Mouse (Mus musculus) neural tube, embryonic 12.5 days (tissue): ENCODE measurements around the gene Cldn4. TPM values are rescaled to one million over a fixed set of nuclear protein-coding genes. Genes with fewer than 3 reads are reported as not detected.
A peak's percentile ranks its signal among the peaks of the same experiment; 100 is the strongest.

Experiments
- ATAC-seq: fragments of 200-750 bp; cut with Nextera tagmentation; 2 replicates; pipeline ENCODE4 v1.8.0; 2017; ENCODE audit warnings: low read depth, mild to moderate bottlenecking, moderate TSS enrichment, moderate library complexity; ENCODE audit not compliant: low FRiP score
- H3K27ac ChIP-seq: fragments of 300-500 bp; sonication (generic); 2 replicates; pipeline ENCODE4 v1.5.1; 2016
- H3K27me3 ChIP-seq: fragments of 300-500 bp; sonication (generic); replicated peaks from 2 replicates; pipeline ENCODE4 v1.6.1; 2016; ENCODE audit warnings: mild to moderate bottlenecking
- H3K36me3 ChIP-seq: fragments of 300-500 bp; sonication (generic); 2 replicates; pipeline ENCODE4 v1.6.1; 2016; ENCODE audit warnings: mild to moderate bottlenecking
- H3K4me1 ChIP-seq: fragments of 300-500 bp; sonication (generic); 2 replicates; pipeline ENCODE4 v1.6.1; 2016
- H3K4me2 ChIP-seq: fragments of 300-500 bp; sonication (generic); replicated peaks from 2 replicates; pipeline ENCODE4 v1.6.1; 2016; ENCODE audit warnings: mild to moderate bottlenecking
- H3K4me3 ChIP-seq: fragments of 300-500 bp; sonication (generic); 2 replicates; pipeline ENCODE4 v1.5.1; 2016
- H3K9ac ChIP-seq: fragments of 300-500 bp; sonication (generic); 2 replicates; pipeline ENCODE4 v1.6.1; 2016; ENCODE audit warnings: mild to moderate bottlenecking
- H3K9me3 ChIP-seq: fragments of 300-500 bp; sonication (generic); 2 replicates; pipeline ENCODE4 v1.6.1; 2016; ENCODE audit warnings: mild to moderate bottlenecking
- WGBS: fragments of 180-500 bp; shearing (Covaris S2); methylation state at CpG from one replicate; pipeline ENCODE4 v1.1.7; 2016; 5-methylcytosine and 5-hydroxymethylcytosine counted together
- polyA plus RNA-seq: library from polyadenylated mRNA; unstranded; fragments of >200 nt; fragmentation: Nextera tagmentation; extraction: Ambion mirVana; gene quantifications from 2 replicates; pipeline ENCODE4 v1.2.1, GENCODE M21; 2016

Cldn4 gene
- polyA plus RNA-seq, 1 experiment from 2014 or later: 2.1 TPM

DNA sequence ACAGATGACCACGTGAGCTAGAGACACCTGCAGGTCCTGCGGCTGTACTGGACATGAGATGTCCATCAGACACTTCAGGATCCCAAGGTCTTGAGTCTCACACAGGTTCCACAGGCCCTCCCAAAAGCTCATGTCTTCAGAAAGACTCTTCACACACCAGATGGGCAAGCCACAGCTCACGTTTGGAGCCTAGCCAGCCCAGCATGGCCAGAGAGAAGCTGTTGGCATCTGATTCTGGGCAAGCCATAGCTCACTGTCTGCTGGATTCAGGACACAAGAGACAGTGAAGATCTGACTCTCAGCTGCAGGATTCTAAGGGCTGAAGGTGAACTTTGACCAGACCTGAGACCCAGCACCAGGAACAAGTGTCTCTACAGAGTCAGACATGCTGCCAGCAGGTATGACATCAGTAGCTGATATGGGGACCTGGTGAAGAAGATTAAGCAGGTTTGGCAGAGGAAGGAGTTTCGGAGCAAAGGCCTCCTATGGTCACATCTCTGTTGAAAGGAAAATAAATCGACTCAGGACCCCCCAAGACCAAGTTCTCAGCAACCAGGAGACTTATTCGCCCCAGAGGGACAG is 26.5 kb downstream of the Cldn4 start:
- no peak overlapping the region for H3K4me3 ChIP-seq
- WGBS: 77% methylated on average over 6 of the region's 6 CpGs
- ATAC-seq: no peak
- H3K27me3 ChIP-seq: no peaks in the 10 kb centered on the region
- no peaks in the 10 kb centered on the region for H3K36me3 ChIP-seq
- no peaks in the 10 kb centered on the region for H3K4me1 ChIP-seq
- no peaks in the 10 kb centered on the region for H3K9me3 ChIP-seq
- no peak overlapping the region for H3K27ac ChIP-seq
- no peak overlapping the region for H3K4me2 ChIP-seq
- H3K9ac ChIP-seq: no peak overlapping the region

DNA sequence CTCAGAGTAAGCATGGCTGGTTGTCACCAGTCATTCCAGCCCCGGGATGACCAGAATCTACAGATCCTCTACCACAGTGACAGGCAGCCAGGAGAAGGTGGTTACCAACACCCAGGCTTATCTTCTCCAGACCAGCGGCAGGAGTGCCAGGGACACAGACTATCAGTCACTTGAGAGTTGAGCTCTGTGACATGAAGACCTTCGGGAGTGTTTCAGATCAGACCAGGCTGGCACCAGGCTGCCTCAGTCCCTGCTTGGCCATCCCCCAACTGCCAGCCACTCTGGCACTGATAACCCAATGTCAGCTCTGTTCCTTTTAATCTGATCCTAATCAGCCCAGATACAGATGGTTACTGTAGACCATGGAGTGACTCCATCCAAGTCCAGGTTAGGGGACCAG is 27.6 kb downstream of the Cldn4 start:
- Histone ChIP-seq H3K27ac (no peak overlapping the region), H3K36me3 (no peaks in the 10 kb centered on the region), H3K27me3 (no peaks in the 10 kb centered on the region), H3K4me3 (no peak overlapping the region), H3K4me2 (no peak overlapping the region), H3K9ac (no peak overlapping the region), H3K4me1 (no peaks in the 10 kb centered on the region), H3K9me3 (no peaks in the 10 kb centered on the region)
- no peak for ATAC-seq
- WGBS: 95% methylated on average over 3 of the region's 3 CpGs

DNA sequence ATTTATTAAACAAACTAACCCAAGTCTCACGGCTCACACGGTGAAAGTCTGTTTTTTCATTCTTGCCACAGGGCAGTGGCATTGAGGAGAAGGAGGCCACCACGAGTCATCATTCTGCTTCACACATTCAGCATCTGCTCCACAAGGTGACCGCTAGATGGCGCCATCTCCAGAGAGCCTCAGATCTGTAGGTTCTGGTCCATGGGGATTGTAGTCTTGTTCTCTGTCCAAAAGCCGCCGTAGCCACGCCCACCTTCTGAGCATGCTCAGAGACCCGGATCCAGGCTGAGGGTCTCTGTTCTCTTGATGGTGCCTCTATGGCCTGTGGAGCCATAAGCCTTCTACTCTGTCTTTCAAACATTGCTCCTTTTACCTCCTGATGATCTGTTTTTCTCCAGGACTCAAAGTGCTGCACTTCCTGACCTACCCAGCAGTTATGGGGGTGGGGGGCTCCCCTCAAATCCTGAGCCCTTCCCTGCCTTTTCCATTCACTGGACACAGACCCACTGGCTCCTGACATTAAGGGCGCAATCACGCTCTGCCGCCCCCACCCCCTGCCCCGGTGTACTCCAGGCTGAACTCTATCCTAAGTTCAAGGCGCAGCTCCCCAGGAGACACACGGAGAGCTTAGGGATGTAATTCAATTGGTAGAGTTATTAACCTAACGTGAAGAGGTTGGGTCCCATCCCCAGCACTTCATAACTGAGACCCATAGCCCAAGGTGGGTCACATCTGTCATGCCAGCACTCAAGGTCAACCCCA is 28.5 kb downstream of the Cldn4 start:
- Histone ChIP-seq H3K27me3 (0 out of 2 replicates have a peak, but pooled peaks cover 4% of the 10 kb centered on the region), H3K9ac (no peak overlapping the region), H3K27ac (no peak overlapping the region), H3K36me3 (no peaks in the 10 kb centered on the region), H3K4me2 (no peak overlapping the region), H3K4me3 (no peak overlapping the region), H3K4me1 (no peaks in the 10 kb centered on the region), H3K9me3 (no peaks in the 10 kb centered on the region)
- no peak for ATAC-seq
- 52% methylated on average over 16 of the region's 16 CpGs for WGBS

DNA sequence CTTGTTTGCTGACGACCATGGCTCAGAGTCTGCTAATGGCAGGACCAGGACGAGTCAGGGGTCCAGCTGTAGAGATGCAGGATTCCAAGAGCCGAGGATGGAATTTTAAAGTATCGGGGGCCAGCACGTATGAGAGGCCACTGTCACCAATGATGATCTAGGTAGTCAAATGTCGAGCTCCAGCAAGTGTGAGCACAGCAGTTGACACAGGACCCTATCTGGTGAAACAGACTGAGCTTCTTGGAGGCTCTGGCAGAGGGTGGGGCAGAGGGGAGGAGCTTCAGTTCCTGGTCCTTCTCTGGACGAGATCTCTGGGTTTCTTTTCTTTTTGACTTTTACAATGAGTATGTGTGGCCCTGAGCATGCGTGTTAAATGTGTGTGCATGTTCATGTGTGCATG is 31.4 kb downstream of the Cldn4 start, which contains the start of gene Cldn13:
TSS of gene Cldn13 (minus strand) at position 216 of the 400 bp plus-strand sequence.
- ATAC-seq: no peak
- H3K27ac ChIP-seq: no peak within 1 kb of the TSS
- no peaks in the 10 kb centered on the region for H3K36me3 ChIP-seq
- H3K4me2 ChIP-seq: no peak within 1 kb of the TSS
- H3K4me1 ChIP-seq: no peaks in the 10 kb centered on the region
- 84% methylated on average over 8 of the region's 8 CpGs for WGBS
- H3K9me3 ChIP-seq: no peaks in the 10 kb centered on the region
- H3K9ac ChIP-seq: no peak within 1 kb of the TSS
- 0 out of 2 replicates have a peak, but pooled peaks cover 4% of the 10 kb centered on the region for H3K27me3 ChIP-seq
- H3K4me3 ChIP-seq: no peak within 1 kb of the TSS

DNA sequence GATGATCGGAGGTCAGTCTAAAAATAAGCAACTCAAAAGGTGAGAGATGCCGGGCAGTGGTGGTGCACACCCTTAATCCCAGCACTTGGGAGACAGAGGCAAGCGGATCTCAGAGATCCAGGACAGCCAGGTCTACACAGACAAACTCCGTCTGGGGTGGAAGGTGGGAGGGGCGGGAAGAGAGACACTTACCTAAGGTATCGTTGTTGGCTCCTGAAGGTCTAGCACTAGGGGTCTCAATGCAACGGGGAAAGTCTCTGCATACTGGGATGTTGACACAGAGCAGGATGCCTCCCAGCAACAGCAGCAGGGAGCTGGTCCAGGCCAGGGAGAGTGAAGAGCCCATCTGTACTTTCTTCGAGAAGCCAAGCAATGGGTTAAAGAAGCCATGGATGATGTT is 32.2 kb downstream of the Cldn4 start:
- Histone ChIP-seq H3K4me1 (no peaks in the 10 kb centered on the region), H3K27me3 (0 out of 2 replicates have a peak, but pooled peaks cover 4% of the 10 kb centered on the region), H3K27ac (no peak overlapping the region), H3K9me3 (no peaks in the 10 kb centered on the region), H3K4me2 (no peak overlapping the region), H3K4me3 (no peak overlapping the region), H3K36me3 (no peaks in the 10 kb centered on the region), H3K9ac (no peak overlapping the region)
- ATAC-seq: no peak
- 87% methylated on average over 8 of the region's 8 CpGs for WGBS

DNA sequence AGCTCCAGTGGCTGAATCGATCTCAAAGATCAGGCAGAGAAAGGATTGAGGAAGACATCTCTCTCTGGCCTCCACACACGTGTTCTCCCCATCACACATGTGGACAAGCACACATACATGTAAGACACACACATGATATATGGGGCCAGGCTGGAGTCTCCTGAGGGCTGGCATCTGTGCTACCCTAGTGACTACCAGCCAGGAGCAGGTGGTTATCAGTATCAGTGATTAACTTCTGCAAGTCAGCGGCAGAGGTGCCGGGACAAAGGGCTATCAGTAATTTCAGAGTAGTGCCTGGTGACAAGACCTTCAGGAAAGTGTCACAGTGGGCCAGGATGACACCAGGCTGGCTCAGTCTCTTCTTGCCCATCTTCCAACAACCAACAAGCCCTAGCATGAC is 33.0 kb downstream of the Cldn4 start:
- WGBS: 86% methylated on average over 4 of the region's 4 CpGs
- H3K27ac ChIP-seq: no peak overlapping the region

DNA sequence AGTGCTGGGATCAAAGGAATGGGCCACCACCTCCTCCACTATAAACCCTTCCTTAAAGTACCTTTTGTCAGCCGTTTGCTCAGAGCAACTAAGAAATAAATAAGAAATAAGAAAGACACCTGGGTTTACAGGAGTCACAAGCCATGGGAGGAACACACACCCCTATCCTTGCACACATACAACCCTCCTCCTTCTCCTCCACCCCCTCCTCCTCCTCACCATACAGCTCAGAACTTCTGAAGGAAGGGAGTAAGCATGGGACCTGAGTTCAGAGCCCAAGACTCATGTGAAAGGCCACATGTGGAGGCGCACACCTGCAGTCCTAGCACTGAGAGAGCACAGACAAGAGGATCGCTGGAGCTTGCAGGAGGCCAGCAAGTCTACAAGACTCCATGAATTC is 33.4 kb downstream of the Cldn4 start:
- Histone ChIP-seq H3K27me3 (0 out of 2 replicates have a peak, but pooled peaks cover 4% of the 10 kb centered on the region), H3K4me2 (no peak overlapping the region), H3K27ac (no peak overlapping the region), H3K9me3 (no peaks in the 10 kb centered on the region), H3K4me3 (no peak overlapping the region), H3K36me3 (no peaks in the 10 kb centered on the region), H3K4me1 (no peaks in the 10 kb centered on the region), H3K9ac (no peak overlapping the region)
- WGBS: 80% methylated on average over 3 of the region's 3 CpGs
- ATAC-seq: no peak

More for the DNA sequence above, 33.0 kb downstream of the Cldn4 start:
- Histone ChIP-seq H3K36me3 (no peaks in the 10 kb centered on the region), H3K4me2 (no peak overlapping the region), H3K27me3 (0 out of 2 replicates have a peak, but pooled peaks cover 4% of the 10 kb centered on the region), H3K9ac (no peak overlapping the region), H3K9me3 (no peaks in the 10 kb centered on the region), H3K4me1 (no peaks in the 10 kb centered on the region), H3K4me3 (no peak overlapping the region)
- no peak for ATAC-seq

DNA sequence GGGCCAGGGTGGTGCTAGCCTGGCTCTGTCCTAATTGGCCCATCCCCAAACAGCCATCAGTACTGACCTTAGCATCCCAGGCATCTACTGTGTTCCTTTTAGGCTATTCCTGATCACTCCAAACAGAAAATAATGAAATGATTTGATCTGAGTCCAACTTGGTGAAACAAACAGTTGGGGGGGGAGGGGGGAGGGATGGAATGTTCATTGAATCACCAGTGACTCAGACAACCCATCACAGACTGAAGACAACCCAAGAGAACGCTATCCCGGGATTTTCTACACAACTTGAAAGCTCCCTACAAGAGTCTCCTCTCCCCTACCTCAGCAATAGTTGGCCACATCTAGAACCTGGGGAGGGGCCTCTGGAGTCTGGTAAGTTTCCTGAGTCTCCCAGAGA is 34.8 kb downstream of the Cldn4 start:
- no peaks in the 10 kb centered on the region for H3K4me1 ChIP-seq
- H3K9me3 ChIP-seq: no peaks in the 10 kb centered on the region
- no peak for ATAC-seq
- H3K27me3 ChIP-seq: 0 out of 2 replicates have a peak, but pooled peaks cover 4% of the 10 kb centered on the region
- H3K4me3 ChIP-seq: no peak overlapping the region
- no peaks in the 10 kb centered on the region for H3K36me3 ChIP-seq
- H3K27ac ChIP-seq: no peak overlapping the region
- H3K9ac ChIP-seq: no peak overlapping the region
- 86% methylated on average over 2 of the region's 2 CpGs for WGBS
- no peak overlapping the region for H3K4me2 ChIP-seq

DNA sequence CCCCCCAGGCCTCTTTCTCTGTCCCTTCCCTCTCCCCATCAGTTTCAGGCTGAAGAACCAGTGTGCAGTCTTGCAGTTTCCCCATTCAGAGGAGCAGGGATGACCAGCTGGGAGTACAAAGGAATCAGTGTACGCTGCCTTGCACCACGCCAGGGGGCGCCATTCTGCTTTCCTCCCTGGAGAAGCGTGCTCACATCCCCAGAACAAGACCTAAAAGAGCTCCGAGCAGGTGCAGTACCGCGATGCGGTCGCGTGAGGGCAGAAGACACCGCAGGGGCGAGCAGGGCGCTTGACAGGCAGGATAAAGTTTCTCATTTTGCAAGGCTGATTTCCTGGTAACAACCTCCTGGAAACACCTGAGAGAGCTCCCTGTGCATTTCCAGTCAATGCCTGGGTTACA is 39.6 kb downstream of the Cldn4 start:
- Histone ChIP-seq H3K27ac (no peak overlapping the region), H3K9ac (no peak overlapping the region), H3K36me3 (no peaks in the 10 kb centered on the region), H3K4me2 (no peak overlapping the region), H3K4me1 (no peaks in the 10 kb centered on the region), H3K27me3 (no peaks in the 10 kb centered on the region; the same call in 1 of the 2 replicates), H3K9me3 (no peaks in the 10 kb centered on the region), H3K4me3 (no peak overlapping the region)
- whole genome bisulfite sequencing: under 1% methylated on average over 13 of the region's 13 CpGs
- ATAC-seq: 0 out of 2 replicates have a peak, but pooled peaks have one; percentile 33

DNA sequence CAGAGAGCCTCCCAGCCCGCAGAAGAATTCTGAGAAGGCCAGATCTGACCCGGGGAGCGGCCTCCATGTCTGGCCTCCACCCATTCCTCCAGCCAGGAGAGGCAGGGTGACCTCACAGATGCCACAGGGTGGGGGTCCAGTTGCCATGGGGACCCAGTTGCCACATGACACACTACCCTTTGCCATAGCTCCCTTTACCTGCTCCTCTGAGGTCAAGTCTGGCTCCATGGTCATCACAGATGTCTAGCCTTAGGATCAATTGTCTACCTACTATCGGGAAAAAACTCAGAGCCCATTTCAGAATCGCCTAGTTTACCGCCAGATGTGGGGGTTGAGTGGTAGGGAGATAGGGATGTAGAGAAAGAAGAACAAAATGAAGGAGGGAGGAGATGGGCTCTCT is 40.1 kb downstream of the Cldn4 start, which contains the start of gene Tmem270:
TSS of gene Tmem270 (minus strand) at position 101 of the 400 bp plus-strand sequence.
- Histone ChIP-seq H3K9ac (no peak within 1 kb of the TSS), H3K4me3 (no peak within 1 kb of the TSS), H3K4me1 (no peaks in the 10 kb centered on the region), H3K9me3 (no peaks in the 10 kb centered on the region), H3K4me2 (no peak within 1 kb of the TSS), H3K27ac (no peak within 1 kb of the TSS), H3K27me3 (no peaks in the 10 kb centered on the region; the same call in 1 of the 2 replicates), H3K36me3 (no peaks in the 10 kb centered on the region)
- 77% methylated on average over 6 of the region's 6 CpGs for WGBS
- ATAC-seq: no peak

DNA sequence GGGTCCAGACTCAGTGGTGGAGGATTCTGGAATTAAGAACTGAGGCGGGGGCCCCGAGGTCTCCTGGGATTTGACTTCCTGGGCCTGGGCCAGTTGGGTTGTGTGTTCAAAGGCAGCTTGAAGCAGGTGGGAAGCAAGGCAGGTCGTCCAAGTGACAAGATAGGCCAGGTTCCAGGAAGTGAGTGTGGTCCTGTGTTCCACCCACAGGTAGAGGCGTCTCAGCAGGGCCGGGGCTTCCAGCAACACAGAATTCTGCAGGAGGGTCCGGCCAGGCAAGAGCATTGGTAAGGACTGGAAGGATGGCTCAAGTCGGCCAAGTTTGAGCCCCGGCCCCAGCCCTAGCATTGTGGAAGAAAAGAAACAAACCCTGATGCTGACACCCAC is 45.1 kb downstream of the Cldn4 start:
- H3K27ac ChIP-seq: no peak overlapping the region
- no peaks in the 10 kb centered on the region for H3K36me3 ChIP-seq
- ATAC-seq: no peak
- no peak overlapping the region for H3K4me3 ChIP-seq
- 78% methylated on average over 8 of the region's 8 CpGs for WGBS
- H3K9me3 ChIP-seq: no peaks in the 10 kb centered on the region
- no peak overlapping the region for H3K9ac ChIP-seq
- no peaks in the 10 kb centered on the region; the same call in 1 of the 2 replicates for H3K27me3 ChIP-seq
- 0 out of 2 replicates have a peak, but pooled peaks cover 4% of the 10 kb centered on the region for H3K4me1 ChIP-seq
- H3K4me2 ChIP-seq: no peak overlapping the region

DNA sequence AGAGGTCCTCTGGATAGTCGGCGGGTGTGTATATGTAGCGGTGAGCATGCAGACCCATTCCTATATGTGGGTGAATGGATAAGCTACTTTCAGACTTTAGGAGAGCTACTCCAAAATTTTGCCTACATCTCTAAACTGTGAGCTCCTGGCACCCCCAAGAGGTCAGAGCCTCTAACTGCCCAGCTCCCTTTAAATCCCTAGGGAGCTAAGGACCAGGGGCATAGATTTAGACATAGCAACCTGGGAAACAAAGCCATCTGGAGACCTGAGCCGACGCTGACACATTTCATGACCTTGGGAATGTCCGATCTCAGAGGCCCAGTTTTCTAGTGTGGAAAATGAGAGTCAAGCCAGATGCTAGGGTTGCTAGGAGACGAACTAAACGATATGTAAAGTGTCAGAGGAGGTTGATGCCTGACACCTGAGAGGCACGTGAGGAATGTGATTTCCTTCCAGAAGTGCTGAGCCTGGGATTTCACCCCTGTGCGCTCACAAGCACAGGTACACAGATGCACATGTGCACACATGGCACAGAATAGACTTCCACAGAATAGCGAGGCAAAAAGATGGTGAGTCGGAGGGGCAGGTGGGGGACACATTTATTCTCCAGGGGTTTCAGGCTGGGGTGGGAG is 45.6 kb downstream of the Cldn4 start:
- Histone ChIP-seq H3K4me2 (no peak overlapping the region), H3K4me1 (0 out of 2 replicates have a peak, but pooled peaks cover 4% of the 10 kb centered on the region), H3K27me3 (no peaks in the 10 kb centered on the region; the same call in 1 of the 2 replicates), H3K27ac (no peak overlapping the region), H3K4me3 (no peak overlapping the region), H3K9me3 (no peaks in the 10 kb centered on the region), H3K36me3 (no peaks in the 10 kb centered on the region), H3K9ac (no peak overlapping the region)
- ATAC-seq: no peak
- WGBS: 47% methylated on average over 12 of the region's 12 CpGs
